Mouse (Mus musculus): ENCODE measurements around the gene Tbx15.

GRCm38 (mm10) chr3:99249551-99249870, 9.3 kb downstream of the Tbx15 start:
- TF ChIP-seq GATA1 (IDR thresholded peaks at IDR 0.05; ENCODE audit: borderline replicate concordance, low read length) = no peak
- no peak for TF ChIP-seq FLI1 (IDR thresholded peaks at IDR 0.05; ENCODE audit: low read length)

All from megakaryocyte, embryonic 14.5 days (primary cell).